Comparison of ENCODE assay signal across 25 mouse cellular contexts in genomic region chr5:38886623-38887275, GRCm38 (mm10). TPM values are rescaled to one million over a fixed set of nuclear protein-coding genes. Genes with fewer than 3 reads are reported as not detected.
DNase-seq lines count a peak whose midpoint lies in the region; ATAC-seq lines count a peak whose summit lies in the region.
"Had no signal": no experiment of that assay in that cellular context is flagged by ENCODE, and none has a peak within 500 bp of the region (broad histone marks: within the 10 kb centered on the region; RNA-seq: fewer than 3 reads in every experiment).

No protein-coding gene starts in this region.

- ATAC-seq in cerebellum, adult (ENCODE audit: insufficient number of reproducible peaks, low FRiP score, low TSS enrichment), result 0 out of 2 replicates have a peak, but pooled peaks have one; percentile 42
- ATAC-seq: hindbrain, postnatal 0 days; intestine, embryonic 15.5 days; lung, postnatal 0 days; midbrain, embryonic 13.5 days had no signal

- intact Hi-C loops in left cerebral cortex, postnatal 4 days (cut with DNase I), result no loop called here
- intact Hi-C loops in left cerebral cortex, postnatal 25 days (cut with DNase I), result loop anchor here (5.0 kb wide), 1 partner anchor 756 kb away; no protein-coding TSS in a partner anchor

- no peak for DNase-seq in cerebellum, postnatal 4 days (ENCODE audit: low spot score in 2 of 2)
- DNase-seq in cerebellum, postnatal 14 days, result peak; percentile 32 to 70
- no peak for DNase-seq in cerebellum, adult 11 months
- DNase-seq in left cerebral cortex, postnatal 4 days, result peak; percentile 8
- no peak for DNase-seq in left cerebral cortex, postnatal 25 days (ENCODE audit: low spot score in 2 of 2)
- DNase-seq in urinary bladder, postnatal 36 days (ENCODE audit: low spot score in 2 of 2), result no peak
- DNase-seq: adrenal gland, adult 8-10 months; gastrocnemius, postnatal 14 days; heart, postnatal 36 days; kidney, adult 2 months; kidney, postnatal 4 days; liver, embryonic 13.5 days; lung, adult 18-20 months; lung, postnatal 4 days; right cerebral cortex, postnatal 4 days; thymus, adult 2 months; thymus, postnatal 36 days had no signal

RNA-seq across cellular contexts. Expression of gene Clnk, which starts 10.1 kb away (rescaled TPM):
- total RNA-seq in left cerebral cortex, postnatal 4 days (2021), result not detected
- total RNA-seq in left cerebral cortex, postnatal 25 days (2021), result under 1 TPM in 1 of 2 experiments, not detected in 1; 0.21 TPM
- total RNA-seq: adrenal gland, postnatal 4 days; CH12.LX; gastrocnemius, postnatal 14 days; heart, postnatal 36 days; hindbrain, postnatal 0 days; layer of hippocampus, postnatal 25 days had no signal

Comparison
In these comparisons a context has a peak if more than half of its experiments do, and no peak if none do; other contexts are left out.
1. DNase-seq: peak in cerebellum, postnatal 14 days (2 of 2) and left cerebral cortex, postnatal 4 days (single experiment); none in cerebellum, postnatal 4 days (0 of 2), cerebellum, adult 11 months (single experiment), left cerebral cortex, postnatal 25 days (0 of 2) and urinary bladder, postnatal 36 days (0 of 2).